Mouse (Mus musculus): ENCODE results near the gene Nav2.

GRCm38 (mm10) chr7:49297148-49297547, 388.6 kb downstream of the Nav2 start:
- no peak for TF ChIP-seq EP300 (optimal IDR thresholded peaks at IDR 0.05)
- TF ChIP-seq CTCF (IDR thresholded peaks at IDR 0.05; ENCODE audit: low read depth): no peak
